Mouse (Mus musculus) thymus, postnatal 14 days (tissue): Measurements from ENCODE around the gene S100a16.
A peak's percentile ranks its signal among the peaks of the same experiment; 100 is the strongest.

Source experiments
- DNase-seq: peaks from one replicate; pipeline ENCODE4 v3.0.0; 2021

Gene S100a16

GRCm38 (mm10) chr3:90525421-90525820, 11.6 kb upstream of the S100a16 start:
- peak; percentile 20 for DNase-seq

- DNase-seq, result no peak
These were observed 11.0 kb upstream of the S100a16 start for GRCm38 (mm10) chr3:90526076-90526475.

GRCm38 (mm10) chr3:90526580-90526979, 10.5 kb upstream of the S100a16 start, which contains the start of gene S100a14:
S100a14 (plus strand) TSS chr3:90526856.
- DNase-seq, result no peak

GRCm38 (mm10) chr3:90527291-90527873, 9.7 kb upstream of the S100a16 start:
- DNase-seq, result no peak

DNA sequence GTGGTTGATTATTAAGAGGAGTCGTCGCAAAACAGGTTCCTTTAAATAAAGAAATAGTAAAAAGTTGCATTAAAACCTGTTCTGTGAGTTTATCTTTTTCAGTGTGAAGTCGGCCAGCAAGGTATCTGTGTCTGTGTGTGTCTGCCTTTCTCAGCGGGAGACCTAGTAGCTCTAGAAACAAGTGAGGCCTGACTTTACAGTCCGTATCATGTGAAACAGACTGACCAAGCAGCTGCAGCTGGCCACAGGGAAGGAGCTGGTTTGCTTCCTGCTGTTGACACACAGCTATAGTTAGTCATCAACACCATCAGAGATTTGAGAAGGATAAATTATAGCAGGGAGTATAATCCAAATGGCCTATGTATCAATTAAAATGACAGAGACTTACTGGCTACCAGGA, 5.3 kb upstream of the S100a16 start:
- no peak for DNase-seq

DNA sequence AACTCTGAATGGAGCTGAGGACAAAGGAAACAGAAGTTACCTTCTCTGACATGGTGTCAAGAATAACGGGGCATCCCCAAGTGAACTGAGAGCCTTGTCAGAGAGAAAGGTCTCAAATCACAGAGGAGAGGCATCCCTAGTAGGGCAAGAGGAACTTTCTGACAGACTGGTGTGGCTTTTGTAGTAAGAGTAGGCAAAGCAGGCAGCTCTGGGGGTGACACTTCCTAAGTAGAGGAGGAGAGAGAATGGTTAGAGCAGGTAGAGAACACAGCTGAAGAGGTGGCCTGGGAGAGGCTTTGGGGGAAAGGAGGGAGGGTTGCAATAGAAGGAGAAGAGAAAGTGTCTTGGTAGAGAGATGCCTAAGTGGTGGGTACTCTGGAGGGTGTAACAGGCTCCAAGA, 1.6 kb upstream of the S100a16 start:
- no peak for DNase-seq

DNA sequence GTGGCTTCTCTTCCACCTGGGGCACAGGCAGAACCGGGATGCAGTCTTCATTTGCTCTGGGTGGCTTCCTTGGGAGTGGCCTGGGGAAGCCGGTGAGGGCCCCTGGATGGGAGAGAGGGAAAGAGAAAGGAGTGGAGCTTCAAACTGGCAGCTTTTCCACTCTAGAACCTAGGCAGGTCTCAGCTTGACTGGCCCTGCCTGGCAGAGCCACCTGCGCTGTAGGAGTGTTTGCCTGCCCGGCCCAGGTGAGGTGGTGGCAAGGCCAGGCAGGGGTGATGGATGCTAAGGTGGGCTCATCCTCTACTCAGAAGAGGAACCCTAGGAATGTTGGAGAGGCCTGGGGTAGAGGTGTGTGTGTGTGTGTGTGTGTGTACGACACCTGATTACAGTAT, 847 bp downstream of the S100a16 start:
- no peak for DNase-seq

- DNase-seq, result no peak
These were observed 3.9 kb downstream of the S100a16 start for GRCm38 (mm10) chr3:90540904-90541303.

DNA sequence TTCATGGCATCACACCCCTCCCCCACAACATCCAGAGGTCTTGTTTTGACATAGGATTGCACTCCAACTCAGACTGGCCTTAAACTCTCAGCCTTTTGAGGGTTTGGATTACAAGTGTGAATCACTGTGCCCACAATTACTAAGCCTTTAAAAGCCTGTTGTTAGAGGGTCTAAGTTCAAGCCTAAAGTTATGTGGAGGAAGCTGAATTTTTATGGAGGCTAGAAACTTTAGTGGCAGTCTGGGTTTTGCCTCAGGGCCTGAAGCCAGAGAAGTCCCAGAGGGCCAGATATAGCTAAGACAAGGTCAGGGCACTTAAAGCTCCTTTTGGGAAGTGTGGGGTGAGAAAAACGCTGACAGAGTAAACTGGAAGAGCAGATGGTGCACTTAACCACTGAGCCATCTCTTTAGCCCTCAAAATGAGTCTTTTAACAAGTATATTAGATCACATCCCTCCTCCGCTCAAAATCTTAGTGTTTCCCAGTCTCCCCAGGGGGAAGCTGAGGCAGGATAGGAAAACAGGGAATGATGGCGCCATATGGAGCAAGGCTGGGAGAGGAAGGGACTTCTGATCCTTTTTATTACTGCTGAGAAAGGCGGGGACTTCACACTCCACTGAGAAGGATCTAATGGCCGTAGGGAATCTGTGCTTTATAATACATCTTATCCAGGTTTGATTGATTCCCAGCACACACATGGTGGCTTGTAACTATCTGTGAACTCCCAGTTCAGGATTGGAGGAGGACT, 12.8 kb downstream of the S100a16 start:
- no peak for DNase-seq

- DNase-seq, result no peak
These were observed 13.4 kb downstream of the S100a16 start for GRCm38 (mm10) chr3:90550421-90550790.

DNA sequence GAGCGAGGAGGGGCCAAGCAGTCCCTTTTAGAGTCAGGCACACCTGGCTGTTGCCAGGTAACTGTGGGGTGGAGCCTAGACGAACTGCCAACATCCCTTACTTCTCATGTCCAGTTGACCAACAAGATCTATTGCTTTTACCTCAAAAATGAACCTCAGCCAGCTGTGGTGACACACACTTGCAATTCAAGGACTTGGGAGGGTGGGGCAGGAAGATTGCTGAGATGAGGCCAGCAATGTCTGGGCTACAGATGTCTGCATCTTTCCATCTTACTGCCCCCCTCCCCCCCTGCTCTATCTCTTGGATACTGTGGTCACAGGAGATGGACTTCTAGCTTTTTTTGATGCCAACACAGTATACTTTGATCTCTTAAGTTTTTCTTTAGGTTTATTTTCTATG, 15.2 kb downstream of the S100a16 start:
- no peak for DNase-seq

DNA sequence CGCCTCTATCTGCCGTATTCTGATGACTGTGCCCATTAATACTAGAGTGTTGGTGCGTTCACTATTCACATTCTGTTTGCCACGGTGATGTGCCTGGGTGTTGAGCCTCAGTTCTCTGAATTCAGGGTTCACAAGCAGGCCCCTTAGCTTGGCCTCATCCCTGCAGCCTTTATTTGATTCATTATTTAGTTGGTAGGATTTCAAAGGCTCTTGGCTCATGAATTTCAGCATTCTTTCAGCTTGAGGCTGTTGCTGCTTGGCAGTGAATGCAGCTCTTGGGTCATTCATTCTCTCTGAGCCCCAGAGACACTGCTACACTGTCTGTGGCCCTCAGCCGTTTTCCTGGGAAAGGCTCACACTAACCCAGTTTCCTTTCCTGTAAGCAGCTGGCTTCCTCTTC, 18.9 kb downstream of the S100a16 start:
- no peak for DNase-seq

DNA sequence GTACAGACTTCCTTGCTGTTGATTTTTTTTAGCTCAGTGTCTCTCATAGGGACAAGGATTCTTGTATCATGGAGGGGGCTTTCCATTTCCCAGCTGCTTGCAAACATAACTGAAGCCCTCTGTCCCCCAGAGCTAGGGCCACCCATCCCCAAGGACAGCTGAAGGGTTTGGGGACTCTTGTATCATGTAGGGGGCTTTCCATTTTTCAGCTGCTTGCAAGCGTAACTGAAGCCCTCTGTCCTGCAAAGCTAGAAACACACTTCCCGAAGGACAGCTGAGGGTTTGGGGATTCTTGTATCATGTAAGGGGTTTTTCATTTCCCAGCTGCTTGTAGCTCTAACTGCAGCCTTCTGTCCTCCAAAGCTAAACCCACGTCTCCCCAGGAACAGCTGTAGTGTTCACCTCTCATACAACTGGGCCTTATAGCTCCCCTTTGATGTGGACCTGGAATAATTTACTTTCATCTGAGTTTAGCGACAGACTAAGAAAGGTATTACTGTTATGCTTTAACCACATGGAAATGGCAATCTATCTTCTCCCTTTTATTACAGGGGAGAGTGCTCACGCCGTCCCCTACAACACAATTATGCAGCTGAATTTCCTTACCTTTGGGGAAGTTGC, 23.1 kb downstream of the S100a16 start, which contains the start of gene S100a3:
Gene S100a3, plus strand, starts transcription at position 571 of the 621 bp plus-strand sequence.
- DNase-seq, result no peak

DNA sequence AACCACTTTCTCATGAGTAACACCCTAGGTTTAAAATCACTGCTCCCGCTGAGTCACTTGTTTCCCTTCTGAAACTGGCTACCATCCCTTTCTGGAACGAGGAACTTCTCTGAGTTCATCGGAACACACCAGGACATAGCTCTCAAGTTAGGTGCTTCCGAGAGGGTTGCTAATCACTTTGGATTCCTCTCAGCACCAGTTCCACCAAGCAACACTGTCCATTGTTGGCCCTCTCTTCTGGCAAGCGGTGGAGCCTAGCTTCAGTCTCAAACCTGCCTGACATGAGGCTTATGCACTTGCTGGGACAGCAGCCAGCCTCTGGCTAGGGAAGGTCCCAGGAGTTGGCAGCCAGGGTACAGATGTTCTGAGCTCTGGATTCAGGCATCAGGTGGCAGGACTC, 37.6 kb downstream of the S100a16 start:
- DNase-seq, result no peak

GRCm38 (mm10) chr3:90575320-90575719, 38.3 kb downstream of the S100a16 start:
- DNase-seq, result no peak

DNA sequence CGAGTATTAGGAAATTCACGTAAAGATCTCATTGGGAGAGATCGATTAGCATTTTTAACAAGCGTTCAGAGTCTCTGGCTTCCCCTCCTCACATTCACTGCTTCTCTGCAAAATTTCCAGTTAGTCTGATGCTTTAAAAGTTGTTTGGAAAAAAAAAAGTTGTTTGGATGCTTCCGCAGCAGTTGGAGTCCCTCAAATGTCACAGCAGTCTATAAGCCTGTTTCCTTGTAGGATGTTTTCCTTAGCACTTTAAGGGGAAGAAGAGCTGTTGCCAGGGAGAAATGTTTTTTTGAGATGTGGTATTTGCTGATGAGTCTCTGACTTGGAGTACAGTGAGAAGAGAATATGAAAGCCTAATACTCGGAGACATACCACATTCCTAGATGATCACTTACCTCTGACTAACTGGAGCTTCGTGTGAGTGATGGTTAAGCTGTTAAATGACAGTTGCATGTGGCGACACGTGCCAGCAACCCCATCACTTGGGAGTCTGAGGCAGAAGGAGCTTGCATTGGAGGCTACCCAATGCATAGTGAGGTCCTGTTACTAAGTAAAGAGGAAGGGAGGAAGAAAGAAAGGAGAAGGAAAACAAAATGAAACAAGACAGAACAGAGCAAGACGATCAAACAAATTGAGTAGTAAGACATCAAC, 39.4 kb downstream of the S100a16 start:
- DNase-seq, result no peak

DNA sequence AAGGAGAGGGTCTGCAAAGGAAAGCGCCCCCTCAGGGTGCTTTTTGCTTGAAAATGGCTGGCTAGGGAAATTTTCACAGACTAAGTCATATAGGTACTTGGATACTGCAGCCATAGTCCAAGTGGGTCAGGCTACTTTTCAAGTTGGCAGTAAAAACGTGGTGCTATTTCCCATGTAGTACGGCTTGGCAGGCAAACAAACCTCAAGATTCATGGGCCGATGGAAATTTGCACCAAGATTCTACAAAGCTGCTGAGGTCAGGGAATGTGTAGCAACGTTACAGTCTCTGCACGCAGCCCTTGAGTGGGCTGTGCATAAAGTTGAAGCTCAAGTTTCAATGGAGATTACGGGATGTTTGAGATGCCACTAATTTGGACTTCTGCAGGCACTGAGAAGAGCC, 42.4 kb downstream of the S100a16 start:
- DNase-seq, result no peak

DNA sequence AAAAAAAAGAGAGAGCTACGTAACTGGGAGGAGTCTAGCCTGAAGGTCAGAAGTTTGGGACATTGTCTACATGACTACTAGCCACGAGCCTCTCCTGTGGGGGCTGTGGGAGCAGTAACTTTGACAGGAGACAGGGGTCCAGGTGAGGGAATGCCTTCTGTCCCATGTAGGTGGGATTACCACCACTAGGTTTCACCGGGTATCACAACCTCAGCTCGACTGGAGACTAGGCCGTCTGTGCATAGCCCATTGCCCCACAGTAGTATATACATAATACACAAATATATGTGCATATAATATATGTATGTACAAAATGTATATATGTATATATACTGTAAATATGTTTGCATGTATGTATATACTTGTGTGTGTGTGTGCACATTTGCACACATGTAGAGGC, 44.1 kb downstream of the S100a16 start:
- DNase-seq, result no peak

DNA sequence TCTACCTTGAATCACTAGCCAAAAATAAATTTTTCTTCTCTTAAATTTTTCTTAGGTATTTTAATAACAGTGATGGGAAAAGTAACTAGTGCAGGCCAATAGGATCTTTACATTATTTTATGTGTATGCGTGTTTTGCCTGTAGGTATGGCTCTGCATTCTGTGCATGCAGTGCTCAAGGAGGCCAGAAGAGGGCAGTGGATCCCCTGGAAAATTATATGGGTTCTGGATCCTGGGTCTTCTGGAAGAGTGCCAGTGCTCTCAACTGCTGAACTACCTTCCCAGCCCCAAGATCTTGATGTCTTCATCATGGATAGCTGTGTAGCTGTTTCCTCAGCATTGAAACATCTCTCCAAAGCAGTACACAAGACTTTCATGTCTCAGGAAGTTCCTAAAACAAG, 45.1 kb downstream of the S100a16 start:
- DNase-seq, result peak; percentile 31

DNA sequence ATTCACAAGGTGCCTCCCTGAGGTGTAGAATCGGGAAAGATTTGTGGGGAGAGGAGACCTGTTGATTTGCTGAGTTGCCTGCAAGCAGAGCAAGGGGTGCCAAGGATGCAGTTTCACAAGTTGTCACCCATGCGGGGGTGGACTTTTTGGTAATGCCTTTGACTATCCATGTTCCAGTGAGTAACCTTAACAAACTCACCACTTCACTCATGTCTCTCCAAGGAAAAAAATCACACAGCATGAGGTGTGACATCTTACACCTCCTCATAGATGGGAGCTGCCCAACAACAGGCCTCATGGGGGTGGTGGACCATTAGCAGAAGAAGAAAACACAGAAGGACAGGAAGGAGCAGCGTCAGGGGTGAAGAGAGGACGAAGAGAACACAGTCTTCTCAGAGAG, 45.5 kb downstream of the S100a16 start:
- no peak for DNase-seq

- no peak for DNase-seq
These were observed 46.8 kb downstream of the S100a16 start for GRCm38 (mm10) chr3:90583893-90584292.

GRCm38 (mm10) chr3:90585595-90585994, 48.5 kb downstream of the S100a16 start:
- DNase-seq, result peak; percentile 66

GRCm38 (mm10) chr3:90586016-90586643, 49.1 kb downstream of the S100a16 start:
- peak; percentile 56 for DNase-seq
